Mouse (Mus musculus): ENCODE results near the gene Olfr955. TPM values are rescaled to one million over a fixed set of nuclear protein-coding genes. Genes with fewer than 3 reads are reported as not detected.

Gene Olfr955
- not detected for total RNA-seq (2023)

DNA sequence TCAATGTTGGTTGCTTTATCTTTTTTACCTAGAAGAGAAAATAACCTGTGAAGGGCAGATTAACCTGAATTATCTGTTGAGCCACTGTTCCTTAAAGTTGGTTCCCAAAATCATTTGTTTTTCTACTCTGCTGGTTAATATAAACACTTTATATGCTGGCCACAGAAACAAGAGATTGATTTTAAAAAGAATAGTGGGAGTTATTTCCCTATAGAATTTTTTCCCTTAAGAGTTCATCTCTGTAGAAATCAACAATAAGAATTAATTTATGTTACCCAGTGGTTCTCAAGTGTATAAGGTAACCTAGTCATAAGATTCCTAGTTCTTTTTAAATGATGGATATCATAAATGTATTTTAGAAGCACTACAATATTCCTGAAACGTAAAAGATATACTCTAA lies at the start of gene Olfr955:
Gene Olfr955 (minus strand): TSS at position 101 of the 400 bp plus-strand sequence.

GRCm38 (mm10) chr9:39515531-39515930 lies 43.8 kb upstream of the Olfr955 start, which contains the start of gene Olfr957:
Gene Olfr957 (minus strand): TSS chr9:39515809.

GRCm38 (mm10) chr9:39493895-39494294 lies 22.2 kb upstream of the Olfr955 start, which contains the start of gene Olfr44:
Gene Olfr44 (minus strand): TSS chr9:39493995.

DNA sequence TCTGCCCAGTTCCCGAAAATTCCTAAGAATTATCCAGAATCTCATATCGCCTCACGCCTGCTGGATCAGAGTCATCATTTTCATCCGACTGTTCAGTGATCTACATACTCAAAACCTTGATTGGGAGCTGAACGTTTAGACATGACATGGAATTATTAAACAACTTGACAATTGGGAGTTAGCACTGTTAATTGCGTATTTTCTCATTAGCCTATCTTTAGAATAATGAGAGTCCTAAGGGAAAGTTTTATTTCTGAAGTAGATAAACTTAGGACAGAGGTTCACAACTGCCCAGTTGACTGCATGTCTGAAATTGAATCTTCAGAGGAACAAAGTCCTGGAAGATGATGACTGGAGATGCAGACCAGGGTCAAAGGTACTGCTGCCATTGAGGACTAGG lies 15.3 kb downstream of the Olfr955 start, which contains the start of gene Olfr954:
Gene Olfr954 (plus strand): TSS at position 301 of the 400 bp plus-strand sequence.

DNA sequence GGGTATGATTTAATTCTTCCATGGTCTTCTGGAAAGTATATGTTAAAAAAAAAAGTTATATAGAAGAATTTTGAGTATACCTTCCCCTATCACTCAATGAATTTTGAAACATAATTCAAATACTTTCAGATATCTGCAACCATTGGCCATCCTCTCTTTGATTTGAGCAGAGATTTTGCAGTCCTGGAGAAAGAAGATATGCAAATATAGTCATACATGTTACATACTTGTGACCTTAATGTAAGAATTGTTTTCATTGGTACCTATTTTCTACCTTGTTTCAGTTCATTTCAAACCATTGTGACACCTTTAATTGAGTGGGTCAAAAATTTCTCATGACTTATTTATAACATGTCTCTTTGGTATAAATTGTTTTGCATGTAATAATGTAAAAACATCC lies 44.7 kb downstream of the Olfr955 start, which contains the start of gene Olfr952:
Gene Olfr952 (minus strand): TSS at position 101 of the 400 bp plus-strand sequence.

Other genes with a start within 250 kb of the Olfr955 start
- gene Olfr1537, start 221.9 kb downstream of the Olfr955 start, total RNA-seq (2023): not detected
- gene Olfr945, start 195.1 kb downstream of the Olfr955 start, total RNA-seq (2023): not detected
- not detected for gene Olfr948, start 145.9 kb downstream of the Olfr955 start, total RNA-seq (2023)
- not detected for gene Olfr951, start 84.5 kb downstream of the Olfr955 start, total RNA-seq (2023)
- not detected for gene Olfr952, start 44.8 kb downstream of the Olfr955 start, total RNA-seq (2023)
- not detected for gene Olfr954, start 15.2 kb downstream of the Olfr955 start, total RNA-seq (2023)
- gene Olfr44, start 22.1 kb upstream of the Olfr955 start, total RNA-seq (2023): not detected
- gene Olfr957, start 43.9 kb upstream of the Olfr955 start, total RNA-seq (2023): not detected
- not detected for gene Olfr958, start 82.1 kb upstream of the Olfr955 start, total RNA-seq (2023)
- not detected for gene Olfr959, start 103.6 kb upstream of the Olfr955 start, total RNA-seq (2023)
- not detected for gene AW551984, start 132.5 kb upstream of the Olfr955 start, total RNA-seq (2023)
- not detected for gene Olfr148, start 138.7 kb upstream of the Olfr955 start, total RNA-seq (2023)
- not detected for gene Olfr960, start 149.4 kb upstream of the Olfr955 start, total RNA-seq (2023)
- not detected for gene Olfr961, start 173.1 kb upstream of the Olfr955 start, total RNA-seq (2023)
- not detected for gene Olfr963, start 195.3 kb upstream of the Olfr955 start, total RNA-seq (2023)
- not detected for gene Olfr149, start 235.2 kb upstream of the Olfr955 start, total RNA-seq (2023)
- not detected for gene Olfr965, start 239.4 kb upstream of the Olfr955 start, total RNA-seq (2023)